Mouse (Mus musculus): ENCODE measurements around the gene Ugt1a2. TPM values are rescaled to one million over a fixed set of nuclear protein-coding genes. Genes with fewer than 3 reads are reported as not detected.

Gene Ugt1a2
- not detected in 2 replicates for polyA plus RNA-seq (2012)

GRCm38 (mm10) chr1:88200456-88200855 lies at the start of gene Ugt1a2:
Gene Ugt1a2 (plus strand): TSS chr1:88200601.

GRCm38 (mm10) chr1:88165711-88166110 lies 34.7 kb upstream of the Ugt1a2 start, which contains the start of gene Ugt1a5:
Gene Ugt1a5 (plus strand): TSS chr1:88166012.

GRCm38 (mm10) chr1:88205294-88205922 lies 5.0 kb downstream of the Ugt1a2 start, which contains the start of gene Dnajb3:
Gene Dnajb3 (minus strand): TSS chr1:88205782.

GRCm38 (mm10) chr1:88211812-88212211 lies 11.4 kb downstream of the Ugt1a2 start, which contains the start of gene Ugt1a1:
Gene Ugt1a1 (plus strand): TSS chr1:88211959.

GRCm38 (mm10) chr1:88226670-88227379 lies 26.4 kb downstream of the Ugt1a2 start, which contains the start of gene Mroh2a:
Gene Mroh2a (plus strand): TSS chr1:88226986.

Other genes with a start within 250 kb of the Ugt1a2 start
- 0.50 and 0.74 TPM in 2 replicates for gene Usp40, start 192.1 kb upstream of the Ugt1a2 start, polyA plus RNA-seq (2012)
- 0.10 TPM in 1 of 2 replicates, not detected in the other for gene Ugt1a10, start 145.2 kb upstream of the Ugt1a2 start, polyA plus RNA-seq (2012)
- gene Ugt1a9, start 129.8 kb upstream of the Ugt1a2 start, polyA plus RNA-seq (2012) = not detected in 2 replicates
- not detected in 2 replicates for gene Ugt1a8, start 112.8 kb upstream of the Ugt1a2 start, polyA plus RNA-seq (2012)
- 3.4 and 6.4 TPM in 2 replicates for gene Ugt1a7c, start 105.5 kb upstream of the Ugt1a2 start, polyA plus RNA-seq (2012)
- gene Ugt1a6b, start 97.3 kb upstream of the Ugt1a2 start, polyA plus RNA-seq (2012) = not detected in 2 replicates
- gene Ugt1a6a, start 65.8 kb upstream of the Ugt1a2 start, polyA plus RNA-seq (2012) = 0.02 and 0.13 TPM in 2 replicates
- not detected in 2 replicates for gene Ugt1a5, start 34.6 kb upstream of the Ugt1a2 start, polyA plus RNA-seq (2012)
- gene Dnajb3, start 5.2 kb downstream of the Ugt1a2 start, polyA plus RNA-seq (2012) = 1.3 and 2.8 TPM in 2 replicates
- gene Ugt1a1, start 11.4 kb downstream of the Ugt1a2 start, polyA plus RNA-seq (2012) = not detected in 2 replicates
- gene Mroh2a, start 26.4 kb downstream of the Ugt1a2 start, polyA plus RNA-seq (2012) = 0.02 TPM in 2 replicates
- 26.4 and 33.5 TPM in 2 replicates for gene Hjurp, start 77.0 kb downstream of the Ugt1a2 start, polyA plus RNA-seq (2012)
- gene Trpm8, start 77.1 kb downstream of the Ugt1a2 start, polyA plus RNA-seq (2012) = not detected in 2 replicates
- gene Spp2, start 206.4 kb downstream of the Ugt1a2 start, polyA plus RNA-seq (2012) = not detected in 2 replicates

Measured in megakaryocyte-erythroid progenitor cell, adult 5 weeks (primary cell).